Mouse (Mus musculus) ES-Bruce4 (cell line): ENCODE measurements at regions not wholly inside any gene's neighbourhood (a gene's known extent, or its start where the extent isn't known, plus 50 kb on each side); places are given as distances from the start of the nearest gene placed in this dataset.

Experiments used
- CTCF ChIP-seq: IDR thresholded peaks from one replicate; pipeline ENCODE4 v1.8.1; 2011; ENCODE audit warnings: low read depth, low read length
- POLR2A ChIP-seq: IDR thresholded peaks from one replicate; pipeline ENCODE4 v1.8.1; 2011; ENCODE audit warnings: low read length; ENCODE audit not compliant: insufficient read depth

DNA sequence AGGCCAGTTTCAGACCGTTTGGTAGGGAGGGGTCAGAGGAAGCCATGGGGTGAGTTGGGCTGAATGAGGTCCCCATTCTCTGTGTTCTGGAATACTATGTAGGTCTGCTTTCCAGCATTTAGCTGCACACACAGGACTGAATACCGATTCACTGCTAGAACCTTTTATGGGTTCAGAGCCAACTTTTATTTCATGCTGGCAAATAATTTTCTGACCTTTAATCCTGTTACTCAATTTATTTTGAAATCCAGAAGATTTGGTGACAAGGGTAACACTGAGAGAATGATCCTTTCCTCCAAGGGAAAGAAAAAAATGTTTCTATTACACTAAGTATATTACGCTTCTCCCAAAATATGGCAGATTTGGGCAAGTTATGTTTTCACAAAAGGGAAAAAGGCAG lies 380.6 kb upstream of the Adamts9 start:
- TF ChIP-seq POLR2A: no peak
- TF ChIP-seq CTCF: no peak
